27 mouse cellular contexts compared by ENCODE assay signal in the genomic region with DNA sequence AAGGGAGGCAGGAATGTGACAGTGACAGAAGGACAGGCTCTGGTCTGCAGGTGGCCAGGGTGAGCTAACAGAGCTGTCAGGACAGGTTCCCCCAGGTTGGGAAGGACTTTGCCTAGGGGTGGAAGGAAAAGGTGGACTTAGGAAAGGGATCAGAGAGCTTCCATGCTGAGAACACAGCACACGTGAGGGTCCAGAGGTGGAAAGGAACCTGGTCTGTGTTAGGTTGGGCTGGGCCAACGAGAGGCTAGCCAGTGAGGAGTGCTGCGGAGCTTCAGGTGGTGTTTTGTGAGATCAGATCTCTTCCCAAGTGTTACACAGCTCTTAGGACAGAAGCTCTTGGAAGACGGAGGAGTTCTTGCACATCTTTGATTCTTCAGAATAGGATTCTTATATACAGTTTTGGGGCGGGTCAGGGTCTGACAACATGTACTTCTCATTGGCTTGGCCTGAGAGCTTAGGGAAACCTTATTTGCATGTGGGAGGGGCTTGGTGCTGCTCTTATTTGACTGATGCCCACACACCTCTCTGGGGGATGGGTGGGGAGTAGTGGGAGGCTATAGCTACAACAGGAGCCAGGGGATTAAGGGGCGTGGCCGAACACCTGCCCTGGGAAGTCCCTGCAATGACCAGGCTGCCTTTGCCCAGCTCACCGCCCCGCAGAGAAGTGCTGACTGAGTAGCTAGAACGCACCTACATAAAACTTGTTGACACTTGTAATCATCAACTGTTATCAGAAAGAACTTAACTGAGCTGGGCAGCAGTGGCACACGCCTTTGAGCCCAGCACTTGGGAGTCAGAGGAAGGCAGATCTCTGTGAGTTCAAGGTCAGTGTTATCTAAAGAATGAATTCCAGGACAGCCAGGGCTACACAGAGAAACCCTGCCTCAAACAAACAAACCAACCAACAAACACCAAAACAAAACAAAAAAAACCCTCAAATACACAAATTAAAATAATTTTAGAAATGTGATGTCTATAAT. TPM values are rescaled to one million over a fixed set of nuclear protein-coding genes. Genes with fewer than 3 reads are reported as not detected.
DNase-seq lines count a peak whose midpoint lies in the region; ATAC-seq and TF ChIP-seq lines count a peak whose summit lies in the region.
"Had no signal": no experiment of that assay in that cellular context is flagged by ENCODE, and none has a peak within 500 bp of the region (broad histone marks: within the 10 kb centered on the region; RNA-seq: fewer than 3 reads in every experiment).

No protein-coding gene starts in this region.

- H3K4me3 ChIP-seq in heart, adult 2 months, result no peak overlapping the region
- no peak overlapping the region for H3K4me3 ChIP-seq in kidney, embryonic 16.5 days (ENCODE audit: low read length)
- no peak overlapping the region for H3K4me3 ChIP-seq in heart, embryonic 16.5 days (ENCODE audit: low read length)
- no peak overlapping the region for H3K4me3 ChIP-seq in stomach, embryonic 16.5 days (replicated peaks; ENCODE audit: low read length)
- H3K4me3 ChIP-seq: embryonic facial prominence, embryonic 10.5 days; forebrain, embryonic 13.5 days; limb, embryonic 15.5 days; neural tube, embryonic 15.5 days had no signal

- ATAC-seq in kidney, embryonic 16.5 days (ENCODE audit: low FRiP score, low TSS enrichment), result peak; percentile 35; the same call in 1 of the 2 replicates
- peak; percentile 72; the same call in 1 of the 2 replicates for ATAC-seq in heart, embryonic 16.5 days (replicated peaks; ENCODE audit: extremely low read depth, insufficient read depth, low FRiP score)
- peak; percentile 64; the same call in 1 of the 2 replicates for ATAC-seq in stomach, embryonic 16.5 days (ENCODE audit: insufficient read depth, low FRiP score)
- no peak for ATAC-seq in CD4-positive, CD25-positive, alpha-beta regulatory T cell, adult 4 months
- ATAC-seq: forebrain, embryonic 13.5 days; midbrain, embryonic 16.5 days had no signal

- no peaks in the 10 kb centered on the region for H3K79me2 ChIP-seq in heart, adult 2 months (replicated peaks; ENCODE audit: control insufficient read depth, insufficient read depth, low read length)

- H3K9ac ChIP-seq in heart, adult 2 months (ENCODE audit: low read depth, low read length), result no peak overlapping the region
- no peak overlapping the region for H3K9ac ChIP-seq in kidney, embryonic 16.5 days (replicated peaks; ENCODE audit: low read length)
- H3K9ac ChIP-seq in heart, embryonic 16.5 days (ENCODE audit: low read length), result no peak overlapping the region
- H3K9ac ChIP-seq in stomach, embryonic 16.5 days (ENCODE audit: low read length), result no peak overlapping the region
- H3K9ac ChIP-seq: forebrain, embryonic 13.5 days; hindbrain, embryonic 14.5 days; limb, embryonic 15.5 days; neural tube, embryonic 15.5 days had no signal

- no peaks in the 10 kb centered on the region for H3K27me3 ChIP-seq in heart, adult 2 months (ENCODE audit: control insufficient read depth, insufficient read depth, low read length)
- H3K27me3 ChIP-seq in kidney, embryonic 16.5 days (ENCODE audit: insufficient read depth, low read length), result no peaks in the 10 kb centered on the region
- no peaks in the 10 kb centered on the region for H3K27me3 ChIP-seq in heart, embryonic 16.5 days (ENCODE audit: control insufficient read depth, insufficient read depth, low read length)
- no peaks in the 10 kb centered on the region for H3K27me3 ChIP-seq in stomach, embryonic 16.5 days (ENCODE audit: control insufficient read depth, insufficient read depth, low read length)
- H3K27me3 ChIP-seq: forebrain, embryonic 13.5 days; limb, embryonic 15.5 days; neural tube, embryonic 15.5 days had no signal

- no peak overlapping the region for H3K27ac ChIP-seq in heart, adult 2 months
- no peak overlapping the region for H3K27ac ChIP-seq in kidney, embryonic 16.5 days (ENCODE audit: low read length)
- peak overlapping the region; percentile 74 for H3K27ac ChIP-seq in heart, embryonic 16.5 days (ENCODE audit: low read length)
- no peak overlapping the region for H3K27ac ChIP-seq in stomach, embryonic 16.5 days (ENCODE audit: low read length)
- H3K27ac ChIP-seq: embryonic facial prominence, embryonic 10.5 days; forebrain, embryonic 13.5 days; hindbrain, embryonic 14.5 days; limb, embryonic 15.5 days; neural tube, embryonic 15.5 days had no signal

- no peak overlapping the region for H3K4me2 ChIP-seq in kidney, embryonic 16.5 days (replicated peaks; ENCODE audit: low read depth, low read length)
- no peak overlapping the region; the same call in 1 of the 2 replicates for H3K4me2 ChIP-seq in heart, embryonic 16.5 days (ENCODE audit: low read depth, low read length)
- H3K4me2 ChIP-seq in stomach, embryonic 16.5 days (ENCODE audit: low read depth, low read length), result no peak overlapping the region
- H3K4me2 ChIP-seq: forebrain, embryonic 13.5 days; hindbrain, embryonic 14.5 days; limb, embryonic 15.5 days; neural tube, embryonic 15.5 days had no signal

- TF ChIP-seq EP300 in heart, adult 2 months (IDR thresholded peaks at IDR 0.05; ENCODE audit: insufficient read depth, low read depth, low read length), result no peak

- peak; percentile 83 for DNase-seq in heart, adult 11 months
- no peak for DNase-seq in heart, adult 2 months
- no peak for DNase-seq in kidney, adult 18-20 months
- DNase-seq in ovary, adult 18-20 months (ENCODE audit: low spot score), result no peak
- DNase-seq: cerebellum, adult 2 months; cerebellum, postnatal 36 days; gastrocnemius, postnatal 10 days; kidney, postnatal 14 days; lung, adult 2 months; thymus, postnatal 25 days had no signal

- WGBS in heart, adult 2 months, result 59% methylated on average over 11 of the region's 11 CpGs
- 75% methylated on average over 11 of the region's 11 CpGs for WGBS in kidney, embryonic 16.5 days
- 49% methylated on average over 11 of the region's 11 CpGs for WGBS in heart, embryonic 16.5 days
- 59% methylated on average over 11 of the region's 11 CpGs for WGBS in stomach, embryonic 16.5 days

- no peak for TF ChIP-seq CTCF in heart, adult 2 months (IDR thresholded peaks at IDR 0.05)

- H3K4me1 ChIP-seq in heart, adult 2 months (ENCODE audit: control insufficient read depth, insufficient read depth, low read length), result no peaks in the 10 kb centered on the region; the same call in 1 of the 2 replicates
- no peaks in the 10 kb centered on the region for H3K4me1 ChIP-seq in kidney, embryonic 16.5 days (ENCODE audit: insufficient read depth, low read length)
- peaks cover 22% of the 10 kb centered on the region for H3K4me1 ChIP-seq in heart, embryonic 16.5 days (ENCODE audit: control insufficient read depth, insufficient read depth, low read length)
- no peaks in the 10 kb centered on the region for H3K4me1 ChIP-seq in stomach, embryonic 16.5 days (ENCODE audit: control insufficient read depth, insufficient read depth, low read length)

- H3K36me3 ChIP-seq in heart, adult 2 months (ENCODE audit: control insufficient read depth, insufficient read depth, low read length), result peaks cover 9% of the 10 kb centered on the region
- H3K36me3 ChIP-seq in kidney, embryonic 16.5 days (ENCODE audit: insufficient read depth, low read length), result peaks cover 15% of the 10 kb centered on the region
- peaks cover 7% of the 10 kb centered on the region; the same call in 1 of the 2 replicates for H3K36me3 ChIP-seq in heart, embryonic 16.5 days (ENCODE audit: control insufficient read depth, insufficient read depth)
- no peaks in the 10 kb centered on the region for H3K36me3 ChIP-seq in stomach, embryonic 16.5 days (ENCODE audit: control insufficient read depth, insufficient read depth, low read length)

- H3K9me3 ChIP-seq in kidney, embryonic 16.5 days (ENCODE audit: low read length), result no peaks in the 10 kb centered on the region
- H3K9me3 ChIP-seq in heart, embryonic 16.5 days (replicated peaks; ENCODE audit: control insufficient read depth, low read length), result no peaks in the 10 kb centered on the region
- H3K9me3 ChIP-seq in stomach, embryonic 16.5 days (replicated peaks; ENCODE audit: control insufficient read depth, low read length), result no peaks in the 10 kb centered on the region
- H3K9me3 ChIP-seq: embryonic facial prominence, embryonic 10.5 days; forebrain, embryonic 13.5 days; limb, embryonic 15.5 days; neural tube, embryonic 15.5 days had no signal

- TF ChIP-seq POLR2A in heart, adult 2 months (IDR thresholded peaks at IDR 0.05; ENCODE audit: insufficient read depth, low read depth, low read length), result no peak

- intact Hi-C loops in heart, adult 2 months (cut with DNase I), result loop anchor here (5.0 kb wide), 1 partner anchor 157 kb away; a partner anchor contains a TSS

RNA-seq across cellular contexts. Expression of a gene that starts 5.6 kb away (rescaled TPM):
- total RNA-seq in heart, adult 2 months (2021), result 10 to 100 TPM; 80.9 to 98.5 TPM
- polyA plus RNA-seq in heart, adult 2 months (2012; rRNA removed), result 47.4 and 85.0 TPM in 2 replicates
- polyA plus RNA-seq in kidney, embryonic 16.5 days (2015; fragmentation: Nextera tagmentation; extraction: Ambion mirVana), result 73.7 and 74.8 TPM in 2 replicates
- polyA plus RNA-seq in heart, embryonic 16.5 days (2015; fragmentation: Nextera tagmentation; extraction: Ambion mirVana), result 79.5 and 86.7 TPM in 2 replicates
- polyA plus RNA-seq in stomach, embryonic 16.5 days (2015; fragmentation: Nextera tagmentation; extraction: Ambion mirVana), result 34.1 and 37.0 TPM in 2 replicates
- 10 to 100 TPM; 23.6 to 35.7 TPM for polyA plus RNA-seq in CD4-positive, CD25-positive, alpha-beta regulatory T cell, adult 4 months (2017; shearing (Covaris generic))

RNA-seq across cellular contexts. Expression of a gene that starts 57.6 kb away (rescaled TPM):
- total RNA-seq in heart, adult 2 months (2021), result 10 to 100 TPM; 60.7 to 63.0 TPM
- polyA plus RNA-seq in heart, adult 2 months (2012; rRNA removed), result 7.7 and 17.0 TPM in 2 replicates
- polyA plus RNA-seq in kidney, embryonic 16.5 days (2015; fragmentation: Nextera tagmentation; extraction: Ambion mirVana), result 90.3 and 90.9 TPM in 2 replicates
- 87.2 and 90.7 TPM in 2 replicates for polyA plus RNA-seq in heart, embryonic 16.5 days (2015; fragmentation: Nextera tagmentation; extraction: Ambion mirVana)
- 85.6 and 97.6 TPM in 2 replicates for polyA plus RNA-seq in stomach, embryonic 16.5 days (2015; fragmentation: Nextera tagmentation; extraction: Ambion mirVana)
- polyA plus RNA-seq in CD4-positive, CD25-positive, alpha-beta regulatory T cell, adult 4 months (2017; shearing (Covaris generic)), result 100 to 1,000 TPM in 1 of 2 experiments, 10 to 100 TPM in 1; 95.9 to 129 TPM

RNA-seq across cellular contexts. Expression of a gene that starts 58.5 kb away (rescaled TPM):
- not detected for total RNA-seq in heart, adult 2 months (2021)
- polyA plus RNA-seq in heart, adult 2 months (2012; rRNA removed), result 0.04 TPM in 1 of 2 replicates, not detected in the other
- polyA plus RNA-seq in kidney, embryonic 16.5 days (2015; fragmentation: Nextera tagmentation; extraction: Ambion mirVana), result not detected in 2 replicates
- 0.03 and 0.09 TPM in 2 replicates for polyA plus RNA-seq in heart, embryonic 16.5 days (2015; fragmentation: Nextera tagmentation; extraction: Ambion mirVana)
- not detected in 2 replicates for polyA plus RNA-seq in stomach, embryonic 16.5 days (2015; fragmentation: Nextera tagmentation; extraction: Ambion mirVana)
- polyA plus RNA-seq in CD4-positive, CD25-positive, alpha-beta regulatory T cell, adult 4 months (2017; shearing (Covaris generic)), result not detected
- total RNA-seq: gastrocnemius, postnatal 10 days; heart, adult 18-20 months; layer of hippocampus, adult 8-10 months; left cerebral cortex, adult 18-20 months; left cerebral cortex, postnatal 36 days; megakaryocyte-erythroid progenitor cell, adult 5-6 weeks had no signal
- polyA plus RNA-seq: cerebellum, adult 2 months; embryonic facial prominence, embryonic 10.5 days; forebrain, embryonic 13.5 days; frontal cortex, adult 2 months; hindbrain, embryonic 14.5 days; intestine, embryonic 14.5 days; limb, embryonic 15.5 days; lung, adult 2 months; midbrain, embryonic 16.5 days; neural tube, embryonic 15.5 days had no signal
